Mouse (Mus musculus) MEL (cell line): ENCODE results near the gene Tbc1d8b. TPM values are rescaled to one million over a fixed set of nuclear protein-coding genes. Genes with fewer than 3 reads are reported as not detected.

Source experiments
- DNase-seq: peaks from one replicate; pipeline ENCODE4 v3.0.0; 2011; ENCODE audit warnings: low read depth, low spot score
- H3K27ac ChIP-seq: 2 replicates; pipeline ENCODE4 v1.5.1; 2012; ENCODE audit warnings: low read depth, mild to moderate bottlenecking, control low read depth, low read length, moderate library complexity; ENCODE audit not compliant: control insufficient read depth
- H3K27me3 ChIP-seq, 2 experiments: fragments of 150-350 bp in 1 of 2; sonication (generic) in 1 of 2; 2 replicates each; pipeline ENCODE4 v1.6.1; 2012; ENCODE audit warnings: low read length in 2 of 2, mild to moderate bottlenecking in 2 of 2, improper control_type of control experiment in 1 of 2, moderate library complexity in 1 of 2; ENCODE audit not compliant: insufficient read depth in 2 of 2, control insufficient read depth in 1 of 2
- H3K36me3 ChIP-seq, 2 experiments: 2 replicates each; pipeline ENCODE4 v1.6.1; 2012 to 2014; ENCODE audit warnings: low read length in 2 of 2, improper control_type of control experiment in 1 of 2, inconsistent platforms in 1 of 2, mild to moderate bottlenecking in 1 of 2; ENCODE audit not compliant: insufficient read depth in 2 of 2, control insufficient read depth in 1 of 2
- H3K4me1 ChIP-seq, 2 experiments: fragments of 150-350 bp in 1 of 2; sonication (generic) in 1 of 2; 2 replicates each; pipeline ENCODE4 v1.6.1; 2012; ENCODE audit warnings: low read length in 2 of 2, improper control_type of control experiment in 1 of 2, mild to moderate bottlenecking in 1 of 2; ENCODE audit not compliant: insufficient read depth in 2 of 2, control insufficient read depth in 1 of 2
- H3K4me3 ChIP-seq, 2 experiments: fragments of 150-350 bp in 1 of 2; sonication (generic) in 1 of 2; 2 replicates each; pipeline ENCODE4 v1.5.1; 2012; ENCODE audit warnings: low read depth in 2 of 2, low read length in 2 of 2, mild to moderate bottlenecking in 2 of 2, moderate library complexity in 2 of 2, control low read depth in 1 of 2, improper control_type of control experiment in 1 of 2; ENCODE audit not compliant: control insufficient read depth in 1 of 2, insufficient read depth in 1 of 2
- H3K79me2 ChIP-seq: 2 replicates; pipeline ENCODE4 v1.6.1; 2012; ENCODE audit warnings: mild to moderate bottlenecking, low read length, moderate library complexity; ENCODE audit not compliant: control insufficient read depth, poor library complexity, insufficient read depth
- H3K9ac ChIP-seq: 2 replicates; pipeline ENCODE4 v1.6.1; 2012; ENCODE audit warnings: low read depth, mild to moderate bottlenecking, control low read depth, low read length, moderate library complexity; ENCODE audit not compliant: control insufficient read depth, poor library complexity, severe bottlenecking
- H3K9me3 ChIP-seq: fragments of 150-350 bp; sonication (generic); replicated peaks from 2 replicates; pipeline ENCODE4 v1.6.1; 2012; ENCODE audit warnings: mild to moderate bottlenecking, low read length, improper control_type of control experiment, moderate library complexity; ENCODE audit not compliant: insufficient read depth
- BHLHE40 ChIP-seq: IDR thresholded peaks from 2 replicates; pipeline ENCODE4 v1.6.1; 2012; ENCODE audit warnings: low read depth, mild to moderate bottlenecking, inconsistent platforms, low read length, improper control_type of control experiment, borderline replicate concordance
- CHD2 ChIP-seq: IDR thresholded peaks from 2 replicates; pipeline ENCODE4 v1.6.1; 2011; ENCODE audit warnings: low read length, improper control_type of control experiment
- E2F4 ChIP-seq: IDR thresholded peaks from 2 replicates; pipeline ENCODE4 v1.6.1; 2011; ENCODE audit warnings: low read depth, low read length, improper control_type of control experiment, borderline replicate concordance
- ETS1 ChIP-seq: IDR thresholded peaks from 2 replicates; pipeline ENCODE4 v1.6.1; 2012; ENCODE audit warnings: low read depth, mild to moderate bottlenecking, inconsistent platforms, low read length, improper control_type of control experiment, moderate library complexity
- KAT2A ChIP-seq: conservative IDR thresholded peaks from 2 replicates; pipeline ENCODE4 v1.6.1; 2012; ENCODE audit warnings: low read depth, low read length, improper control_type of control experiment, inconsistent platforms
- MAFK ChIP-seq: IDR thresholded peaks from 2 replicates; pipeline ENCODE4 v1.6.1; 2011; ENCODE audit warnings: low read depth, mild to moderate bottlenecking, low read length, improper control_type of control experiment, borderline replicate concordance
- MAZ ChIP-seq: IDR thresholded peaks from 2 replicates; pipeline ENCODE4 v1.6.1; 2012; ENCODE audit warnings: low read depth, mild to moderate bottlenecking, inconsistent platforms, low read length, improper control_type of control experiment
- POLR2A ChIP-seq, 2 experiments: IDR thresholded peaks; 2 replicates each; pipeline ENCODE4 v1.6.1; 2011 to 2012; ENCODE audit warnings: low read length in 2 of 2, mild to moderate bottlenecking in 2 of 2, control low read depth in 1 of 2, improper control_type of control experiment in 1 of 2, low read depth in 1 of 2, moderate library complexity in 1 of 2; ENCODE audit not compliant: control insufficient read depth in 1 of 2, insufficient read depth in 1 of 2, poor library complexity in 1 of 2
- POLR2AphosphoS5 ChIP-seq: IDR thresholded peaks from 2 replicates; pipeline ENCODE4 v1.6.1; 2012; ENCODE audit warnings: low read depth, borderline replicate concordance, mild to moderate bottlenecking, inconsistent platforms, low read length, moderate library complexity, mixed read lengths
- RCOR1 ChIP-seq: IDR thresholded peaks from 2 replicates; pipeline ENCODE4 v1.6.1; 2012; ENCODE audit warnings: low read depth, mild to moderate bottlenecking, inconsistent platforms, low read length, improper control_type of control experiment
- TAL1 ChIP-seq: IDR thresholded peaks from 2 replicates; pipeline ENCODE4 v1.6.1; 2012; ENCODE audit warnings: mild to moderate bottlenecking, inconsistent platforms, low read length, moderate library complexity, mixed read lengths
- TCF12 ChIP-seq: IDR thresholded peaks from 2 replicates; pipeline ENCODE4 v1.6.1; 2014; ENCODE audit warnings: low read depth, mild to moderate bottlenecking, inconsistent platforms, low read length, improper control_type of control experiment, moderate library complexity
- USF1 ChIP-seq: IDR thresholded peaks from 2 replicates; pipeline ENCODE4 v1.6.1; 2014; ENCODE audit warnings: low read depth, mild to moderate bottlenecking, inconsistent platforms, low read length, improper control_type of control experiment, moderate library complexity
- ZC3H11A ChIP-seq: IDR thresholded peaks from 2 replicates; pipeline ENCODE4 v1.6.1; 2012; ENCODE audit warnings: low read depth, mild to moderate bottlenecking, inconsistent platforms, low read length, improper control_type of control experiment
- ZKSCAN1 ChIP-seq: IDR thresholded peaks from 2 replicates; pipeline ENCODE4 v1.6.1; 2012; ENCODE audit warnings: low read depth, mild to moderate bottlenecking, inconsistent platforms, low read length, improper control_type of control experiment, moderate library complexity
- ZNF384 ChIP-seq: IDR thresholded peaks from 2 replicates; pipeline ENCODE4 v1.6.1; 2012; ENCODE audit warnings: low read depth, mild to moderate bottlenecking, inconsistent platforms, low read length, improper control_type of control experiment
- polyA plus RNA-seq, 2 experiments: library from polyadenylated mRNA; stranded (reverse) in 1 of 2; unstranded in 1 of 2; fragments of >175 nt in 1 of 2; fragments of >200 nt in 1 of 2; gene quantifications; 2 replicates each; pipeline versions ENCODE4 v1.2.1 to v1.2.4; 2012; ENCODE audit warnings: low replicate concordance in 2 of 2, low read depth in 1 of 2; ENCODE audit not compliant: insufficient read length in 2 of 2, insufficient read depth in 1 of 2, missing spikeins in 1 of 2
- total RNA-seq: library from RNA; depleted of rRNA; stranded (reverse); fragments of 300-350 nt; gene quantifications from 2 replicates; pipeline ENCODE4 v1.2.3, GENCODE M21; 2012

The Tbc1d8b gene
- total and polyA plus RNA-seq, 3 experiments = 5.2 to 6.2 TPM; not detected in 1

- H3K9me3 ChIP-seq = no peaks in the 10 kb centered on the region
- no peak for DNase-seq
- H3K4me3 ChIP-seq = no peak overlapping the region
- H3K4me1 ChIP-seq = no peaks in the 10 kb centered on the region
- H3K27ac ChIP-seq = no peak overlapping the region
- peaks cover 0 to 2% of the 10 kb centered on the region in 2 experiments; a peak in 1 of 4 replicates for H3K36me3 ChIP-seq
- no peak overlapping the region for H3K9ac ChIP-seq
- TF ChIP-seq CHD2 = no peak
- TF ChIP-seq TAL1 = no peak
- no peak for TF ChIP-seq ZNF384
- no peak for TF ChIP-seq USF1
- TF ChIP-seq MAFK = no peak
- no peak for TF ChIP-seq POLR2A (IDR thresholded peaks at IDR 0.05; ENCODE audit: control insufficient read depth in 1 of 2, insufficient read depth in 1 of 2, low read depth in 1 of 2, low read length in 2 of 2, poor library complexity in 1 of 2)
- TF ChIP-seq ETS1 = no peak
- no peaks in the 10 kb centered on the region for H3K27me3 ChIP-seq
- H3K79me2 ChIP-seq = no peaks in the 10 kb centered on the region; the same call in 1 of the 2 replicates
Measured at GRCm38 (mm10) chrX:139722350-139722749, 37.6 kb downstream of the Tbc1d8b start.

DNA sequence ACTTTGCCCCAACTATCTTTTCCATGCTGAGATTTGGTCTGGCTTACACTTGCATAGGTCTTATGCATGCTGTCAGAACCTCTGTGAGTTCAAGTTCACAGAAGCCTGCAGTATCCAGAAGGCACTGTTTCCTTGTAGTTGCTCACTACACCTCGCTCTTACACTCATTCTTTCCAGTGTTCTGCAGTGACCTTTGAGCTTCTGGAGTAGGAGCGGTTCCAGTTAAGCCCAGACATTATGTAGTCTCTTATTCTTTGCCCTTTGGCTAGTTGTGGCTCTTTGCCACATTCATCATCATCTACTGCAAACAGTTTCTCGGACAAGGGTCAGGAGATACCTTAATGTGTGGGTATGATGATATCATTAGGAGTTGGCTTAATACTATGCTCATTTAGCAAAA, 45.7 kb downstream of the Tbc1d8b start:
- TF ChIP-seq ZC3H11A (no peak), POLR2AphosphoS5 (no peak), MAZ (no peak), KAT2A (no peak), ZKSCAN1 (no peak), E2F4 (no peak), TCF12 (no peak), RCOR1 (no peak), BHLHE40 (no peak)
- TF ChIP-seq, all 39 proteins: peak for 0

More for the DNA sequence above, 45.7 kb downstream of the Tbc1d8b start:
- Histone ChIP-seq H3K27me3 (no peaks in the 10 kb centered on the region), H3K27ac (no peak overlapping the region), H3K36me3 (peaks cover 0 to 5% of the 10 kb centered on the region in 2 experiments; a peak in 2 of 4 replicates), H3K79me2 (no peaks in the 10 kb centered on the region), H3K9me3 (no peaks in the 10 kb centered on the region), H3K4me3 (no peak overlapping the region), H3K4me1 (no peaks in the 10 kb centered on the region), H3K9ac (no peak overlapping the region)
- no peak for DNase-seq
